24 mouse cellular contexts compared by ENCODE assay signal in the genomic region with DNA sequence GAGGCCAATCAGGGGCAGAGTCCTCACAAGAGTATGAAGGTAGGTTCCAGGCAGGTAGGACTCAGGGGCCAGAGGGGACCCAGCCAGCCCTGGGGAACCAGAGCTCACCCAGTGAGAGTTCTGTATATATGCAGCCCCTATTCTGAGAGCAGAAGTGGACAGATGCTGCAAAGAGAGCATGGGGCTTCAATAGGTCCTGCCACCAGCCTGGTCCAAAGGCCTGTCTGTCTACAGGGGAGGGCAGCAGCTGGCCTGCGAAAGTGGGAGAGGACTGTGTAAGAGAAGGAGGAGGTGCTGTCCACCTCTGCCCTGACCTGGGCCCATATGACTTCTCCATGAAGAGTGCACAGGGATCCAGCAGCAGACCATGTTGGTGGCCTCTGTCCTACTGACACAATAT. TPM values are rescaled to one million over a fixed set of nuclear protein-coding genes. Genes with fewer than 3 reads are reported as not detected.
DNase-seq lines count a peak whose midpoint lies in the region; ATAC-seq and TF ChIP-seq lines count a peak whose summit lies in the region.
"Had no signal": no experiment of that assay in that cellular context is flagged by ENCODE, and none has a peak within 500 bp of the region (broad histone marks: within the 10 kb centered on the region; RNA-seq: fewer than 3 reads in every experiment).

No protein-coding gene starts in this region.

- no peak for ATAC-seq in midbrain, embryonic 13.5 days
- ATAC-seq in erythroid progenitor cell, adult 5-6 weeks (replicated peaks; ENCODE audit: low FRiP score, poor library complexity, severe bottlenecking) = peak; percentile 36
- ATAC-seq in liver, postnatal 0 days = no peak
- ATAC-seq: inflammation-experienced regulatory T-cells, adult 6 months had no signal

- intact Hi-C loops in heart, postnatal 25 days (cut with DNase I) = no loop called here

- WGBS in heart, embryonic 10.5 days = 88% methylated on average over 1 of the region's 1 CpGs
- 89% methylated on average over 1 of the region's 1 CpGs for WGBS in midbrain, embryonic 10.5 days
- 100% methylated on average over 1 of the region's 1 CpGs for WGBS in midbrain, embryonic 13.5 days
- 53% methylated on average over 1 of the region's 1 CpGs for WGBS in liver, postnatal 0 days (ENCODE audit: insufficient replicate concordance)

- no peaks in the 10 kb centered on the region for H3K36me3 ChIP-seq in heart, embryonic 10.5 days
- no peaks in the 10 kb centered on the region for H3K36me3 ChIP-seq in midbrain, embryonic 10.5 days
- H3K36me3 ChIP-seq in midbrain, embryonic 13.5 days = no peaks in the 10 kb centered on the region
- no peaks in the 10 kb centered on the region for H3K36me3 ChIP-seq in liver, postnatal 0 days (replicated peaks; ENCODE audit: insufficient read depth, low read length)
- H3K36me3 ChIP-seq: embryonic facial prominence, embryonic 10.5 days; hindbrain, embryonic 12.5 days; limb, embryonic 12.5 days; lung, embryonic 15.5 days; neural tube, embryonic 13.5 days; stomach, embryonic 15.5 days had no signal

- H3K4me1 ChIP-seq in heart, embryonic 10.5 days = peaks cover 12% of the 10 kb centered on the region
- no peaks in the 10 kb centered on the region for H3K4me1 ChIP-seq in midbrain, embryonic 10.5 days
- no peaks in the 10 kb centered on the region for H3K4me1 ChIP-seq in midbrain, embryonic 13.5 days (replicated peaks)
- H3K4me1 ChIP-seq in liver, postnatal 0 days (ENCODE audit: insufficient read depth) = peaks cover 24% of the 10 kb centered on the region
- H3K4me1 ChIP-seq: embryonic facial prominence, embryonic 10.5 days; hindbrain, embryonic 12.5 days; limb, embryonic 12.5 days; neural tube, embryonic 13.5 days had no signal

- TF ChIP-seq EP300 in liver, postnatal 0 days (IDR thresholded peaks at IDR 0.05; ENCODE audit: low read depth) = no peak

- no peak overlapping the region for H3K4me3 ChIP-seq in heart, embryonic 10.5 days
- no peak overlapping the region for H3K4me3 ChIP-seq in midbrain, embryonic 10.5 days
- H3K4me3 ChIP-seq in midbrain, embryonic 13.5 days (replicated peaks) = no peak overlapping the region
- H3K4me3 ChIP-seq in liver, postnatal 0 days (ENCODE audit: low read depth, low read length) = peak overlapping the region; percentile 15; the same call in 1 of the 2 replicates
- H3K4me3 ChIP-seq: embryonic facial prominence, embryonic 10.5 days; hindbrain, embryonic 12.5 days; limb, embryonic 12.5 days; lung, embryonic 15.5 days; neural tube, embryonic 13.5 days; stomach, embryonic 15.5 days had no signal

- no peak overlapping the region for H3K4me2 ChIP-seq in midbrain, embryonic 13.5 days (replicated peaks)
- H3K4me2 ChIP-seq in liver, postnatal 0 days (ENCODE audit: low read depth, low read length) = peak overlapping the region; percentile 62
- H3K4me2 ChIP-seq: hindbrain, embryonic 12.5 days; limb, embryonic 12.5 days; lung, embryonic 15.5 days; neural tube, embryonic 13.5 days; stomach, embryonic 15.5 days had no signal

- peak; percentile 76 for DNase-seq in heart, embryonic 10.5 days (ENCODE audit: low spot score)
- no peak for DNase-seq in heart, postnatal 25 days (ENCODE audit: low spot score)
- DNase-seq in midbrain, embryonic 10.5 days (ENCODE audit: low spot score) = no peak
- peak; percentile 16 for DNase-seq in liver, postnatal 0 days
- DNase-seq in adrenal gland, adult 18-20 months (ENCODE audit: low spot score in 2 of 2) = no peak
- DNase-seq: cerebellum, adult 8-10 months; kidney, adult 9 months; kidney, postnatal 4 days; midbrain, embryonic 14.5 days; right cerebral cortex, adult 18-20 months; thymus, adult 18-20 months had no signal

- H3K9me3 ChIP-seq in heart, embryonic 10.5 days = no peaks in the 10 kb centered on the region
- H3K9me3 ChIP-seq in midbrain, embryonic 10.5 days (replicated peaks) = peaks cover 5% of the 10 kb centered on the region; the same call in 1 of the 2 replicates
- no peaks in the 10 kb centered on the region for H3K9me3 ChIP-seq in midbrain, embryonic 13.5 days
- no peaks in the 10 kb centered on the region for H3K9me3 ChIP-seq in liver, postnatal 0 days (ENCODE audit: low read length)
- H3K9me3 ChIP-seq: hindbrain, embryonic 12.5 days; limb, embryonic 12.5 days; lung, embryonic 15.5 days; neural tube, embryonic 13.5 days; stomach, embryonic 15.5 days had no signal

- H3K27me3 ChIP-seq in heart, embryonic 10.5 days (ENCODE audit: insufficient read depth, poor library complexity, severe bottlenecking) = no peaks in the 10 kb centered on the region
- no peaks in the 10 kb centered on the region for H3K27me3 ChIP-seq in midbrain, embryonic 10.5 days (ENCODE audit: low read depth, poor library complexity, severe bottlenecking)
- H3K27me3 ChIP-seq in midbrain, embryonic 13.5 days = no peaks in the 10 kb centered on the region
- no peaks in the 10 kb centered on the region for H3K27me3 ChIP-seq in liver, postnatal 0 days (ENCODE audit: insufficient read depth, low read length)
- H3K27me3 ChIP-seq: CH12.LX; hindbrain, embryonic 12.5 days; limb, embryonic 12.5 days; lung, embryonic 15.5 days; neural tube, embryonic 13.5 days; stomach, embryonic 15.5 days had no signal

- H3K9ac ChIP-seq in midbrain, embryonic 13.5 days (replicated peaks) = no peak overlapping the region
- peak overlapping the region; percentile 44 for H3K9ac ChIP-seq in liver, postnatal 0 days (replicated peaks)
- H3K9ac ChIP-seq: hindbrain, embryonic 12.5 days; limb, embryonic 12.5 days; lung, embryonic 15.5 days; neural tube, embryonic 13.5 days; stomach, embryonic 15.5 days had no signal

- H3K27ac ChIP-seq in heart, embryonic 10.5 days = no peak overlapping the region
- 0 out of 2 replicates have a peak overlapping the region, but pooled peaks have one; percentile 33 for H3K27ac ChIP-seq in midbrain, embryonic 10.5 days (replicated peaks)
- no peak overlapping the region for H3K27ac ChIP-seq in midbrain, embryonic 13.5 days
- peak overlapping the region; percentile 80 for H3K27ac ChIP-seq in liver, postnatal 0 days (ENCODE audit: low read depth)
- H3K27ac ChIP-seq: embryonic facial prominence, embryonic 10.5 days; hindbrain, embryonic 12.5 days; limb, embryonic 12.5 days; lung, embryonic 15.5 days; macrophage; neural tube, embryonic 13.5 days; stomach, embryonic 15.5 days had no signal

- no peak for TF ChIP-seq CTCF in liver, postnatal 0 days (IDR thresholded peaks at IDR 0.05; ENCODE audit: low read depth)

RNA-seq across cellular contexts. Expression of a gene that starts 1.2 kb away (rescaled TPM):
- polyA plus RNA-seq in heart, embryonic 10.5 days (2016; fragmentation: Nextera tagmentation; extraction: Ambion mirVana) = 4.8 and 6.2 TPM in 2 replicates
- 1 to 10 TPM in 1 of 2 experiments, under 1 TPM in 1; 0.78 to 1.2 TPM for total RNA-seq in heart, postnatal 25 days (2021)
- 2.8 and 3.4 TPM in 2 replicates for polyA plus RNA-seq in midbrain, embryonic 10.5 days (2016; fragmentation: Nextera tagmentation; extraction: Ambion mirVana)
- polyA plus RNA-seq in midbrain, embryonic 13.5 days (2015; fragmentation: Nextera tagmentation; extraction: Ambion mirVana) = 0.54 and 1.1 TPM in 2 replicates
- total RNA-seq in erythroid progenitor cell, adult 5-6 weeks (2015; ENCODE audit: low replicate concordance) = 32.4 and 58.3 TPM in 2 replicates
- 11.4 and 18.4 TPM in 2 replicates for total RNA-seq in erythroid progenitor cell, adult 5-6 weeks (2017; ENCODE audit: low replicate concordance)
- polyA plus RNA-seq in liver, postnatal 0 days (2015; fragmentation: Nextera tagmentation; extraction: Ambion mirVana) = 36.5 and 38.0 TPM in 2 replicates
- total RNA-seq in adrenal gland, adult 18-20 months (2021) = under 1 TPM in 1 of 2 experiments, not detected in 1; 0.70 TPM
- total RNA-seq: CH12.LX; gastrocnemius, adult 18-20 months had no signal
- polyA plus RNA-seq: small intestine, adult 2 months had no signal

RNA-seq across cellular contexts. Expression of a gene that starts 35.3 kb away (rescaled TPM):
- polyA plus RNA-seq in heart, embryonic 10.5 days (2016; fragmentation: Nextera tagmentation; extraction: Ambion mirVana) = 4.4 and 5.1 TPM in 2 replicates
- 10 to 100 TPM; 12.5 to 15.7 TPM for total RNA-seq in heart, postnatal 25 days (2021)
- polyA plus RNA-seq in midbrain, embryonic 10.5 days (2016; fragmentation: Nextera tagmentation; extraction: Ambion mirVana) = 5.8 and 8.4 TPM in 2 replicates
- polyA plus RNA-seq in midbrain, embryonic 13.5 days (2015; fragmentation: Nextera tagmentation; extraction: Ambion mirVana) = 7.5 and 9.6 TPM in 2 replicates
- 172 and 177 TPM in 2 replicates for total RNA-seq in erythroid progenitor cell, adult 5-6 weeks (2015; ENCODE audit: low replicate concordance)
- total RNA-seq in erythroid progenitor cell, adult 5-6 weeks (2017; ENCODE audit: low replicate concordance) = 129 and 134 TPM in 2 replicates
- polyA plus RNA-seq in liver, postnatal 0 days (2015; fragmentation: Nextera tagmentation; extraction: Ambion mirVana) = 44.4 and 45.4 TPM in 2 replicates
- 10 to 100 TPM; 28.8 to 30.0 TPM for total RNA-seq in adrenal gland, adult 18-20 months (2021)

RNA-seq across cellular contexts. Expression of a gene that starts 46.0 kb away (rescaled TPM):
- polyA plus RNA-seq in heart, embryonic 10.5 days (2016; fragmentation: Nextera tagmentation; extraction: Ambion mirVana) = 0.21 and 0.25 TPM in 2 replicates
- 1 to 10 TPM in 1 of 2 experiments, under 1 TPM in 1; 0.95 to 1.4 TPM for total RNA-seq in heart, postnatal 25 days (2021)
- polyA plus RNA-seq in midbrain, embryonic 10.5 days (2016; fragmentation: Nextera tagmentation; extraction: Ambion mirVana) = 5.4 and 7.2 TPM in 2 replicates
- polyA plus RNA-seq in midbrain, embryonic 13.5 days (2015; fragmentation: Nextera tagmentation; extraction: Ambion mirVana) = 3.2 and 4.2 TPM in 2 replicates
- not detected in 2 replicates for total RNA-seq in erythroid progenitor cell, adult 5-6 weeks (2015; ENCODE audit: low replicate concordance)
- total RNA-seq in erythroid progenitor cell, adult 5-6 weeks (2017; ENCODE audit: low replicate concordance) = 0.08 TPM in 1 of 2 replicates, not detected in the other
- polyA plus RNA-seq in liver, postnatal 0 days (2015; fragmentation: Nextera tagmentation; extraction: Ambion mirVana) = 0.39 and 0.42 TPM in 2 replicates
- total RNA-seq in adrenal gland, adult 18-20 months (2021) = under 1 TPM; 0.27 to 0.51 TPM
- total RNA-seq: CH12.LX had no signal
- polyA plus RNA-seq: macrophage had no signal

RNA-seq across cellular contexts. Expression of a gene that starts 58.9 kb away (rescaled TPM):
- polyA plus RNA-seq in heart, embryonic 10.5 days (2016; fragmentation: Nextera tagmentation; extraction: Ambion mirVana) = 2.3 and 2.5 TPM in 2 replicates
- 1 to 10 TPM; 1.2 to 1.6 TPM for total RNA-seq in heart, postnatal 25 days (2021)
- polyA plus RNA-seq in midbrain, embryonic 10.5 days (2016; fragmentation: Nextera tagmentation; extraction: Ambion mirVana) = 2.7 and 4.4 TPM in 2 replicates
- polyA plus RNA-seq in midbrain, embryonic 13.5 days (2015; fragmentation: Nextera tagmentation; extraction: Ambion mirVana) = 3.2 and 3.3 TPM in 2 replicates
- total RNA-seq in erythroid progenitor cell, adult 5-6 weeks (2015; ENCODE audit: low replicate concordance) = 1.8 and 4.2 TPM in 2 replicates
- total RNA-seq in erythroid progenitor cell, adult 5-6 weeks (2017; ENCODE audit: low replicate concordance) = 19.1 and 24.3 TPM in 2 replicates
- polyA plus RNA-seq in liver, postnatal 0 days (2015; fragmentation: Nextera tagmentation; extraction: Ambion mirVana) = 2.8 and 3.2 TPM in 2 replicates
- 1 to 10 TPM; 4.3 to 6.8 TPM for total RNA-seq in adrenal gland, adult 18-20 months (2021)

Comparison
In these comparisons a context has a peak if more than half of its experiments do, and no peak if none do; other contexts are left out.
1. DNase-seq: peak in heart, embryonic 10.5 days (single experiment) and liver, postnatal 0 days (single experiment); none in heart, postnatal 25 days (single experiment), midbrain, embryonic 10.5 days (single experiment) and adrenal gland, adult 18-20 months (0 of 2).
2. H3K27ac ChIP-seq: peak in midbrain, embryonic 10.5 days (single experiment) and liver, postnatal 0 days (single experiment); none in heart, embryonic 10.5 days (single experiment) and midbrain, embryonic 13.5 days (single experiment).